Mouse (Mus musculus): ENCODE results near the gene Ada. TPM values are rescaled to one million over a fixed set of nuclear protein-coding genes. Genes with fewer than 3 reads are reported as not detected.

The Ada gene
- total and polyA plus RNA-seq, 2 experiments from 2014 or later: 2.2 to 3.2 TPM

DNA sequence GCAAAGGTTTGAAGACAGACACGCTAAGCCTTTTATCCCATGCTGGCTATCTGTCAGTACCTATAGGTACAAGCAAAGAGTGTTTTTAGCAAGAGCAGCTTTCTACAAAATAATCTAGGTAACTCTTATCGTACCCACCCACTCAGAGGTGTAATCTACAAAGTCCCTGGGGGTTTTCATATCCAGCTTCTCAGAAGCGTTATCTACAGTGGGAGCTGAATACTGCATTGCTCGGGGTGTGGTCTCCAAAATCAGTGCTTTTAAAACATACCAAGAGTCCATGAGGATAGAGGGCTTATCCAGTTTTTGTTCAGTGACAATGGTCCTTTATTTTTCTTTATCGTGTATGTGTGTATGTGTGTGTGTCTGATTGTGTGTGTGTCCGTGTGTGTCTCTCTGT lies 33.3 kb upstream of the Ada start:
- no peak for TF ChIP-seq CTCF (IDR thresholded peaks at IDR 0.05; ENCODE audit: low read depth)
- no peaks in the 10 kb centered on the region for H3K36me3 ChIP-seq (ENCODE audit: insufficient read depth, low read length)
- no peaks in the 10 kb centered on the region for H3K27me3 ChIP-seq (ENCODE audit: insufficient read depth, low read length)
- no peak overlapping the region for H3K9ac ChIP-seq (replicated peaks; ENCODE audit: low read length)
- H3K27ac ChIP-seq: no peak overlapping the region
- H3K4me1 ChIP-seq (ENCODE audit: insufficient read depth, low read length): no peaks in the 10 kb centered on the region
- 84% methylated on average over 6 of the region's 6 CpGs for WGBS
- DNase-seq (ENCODE audit: low spot score) (no peak), ATAC-seq (no peak)
- H3K4me2 ChIP-seq (ENCODE audit: low read depth, low read length): no peak overlapping the region
- no peak overlapping the region for H3K4me3 ChIP-seq (ENCODE audit: low read length)
- no peaks in the 10 kb centered on the region for H3K9me3 ChIP-seq (ENCODE audit: low read length)

DNA sequence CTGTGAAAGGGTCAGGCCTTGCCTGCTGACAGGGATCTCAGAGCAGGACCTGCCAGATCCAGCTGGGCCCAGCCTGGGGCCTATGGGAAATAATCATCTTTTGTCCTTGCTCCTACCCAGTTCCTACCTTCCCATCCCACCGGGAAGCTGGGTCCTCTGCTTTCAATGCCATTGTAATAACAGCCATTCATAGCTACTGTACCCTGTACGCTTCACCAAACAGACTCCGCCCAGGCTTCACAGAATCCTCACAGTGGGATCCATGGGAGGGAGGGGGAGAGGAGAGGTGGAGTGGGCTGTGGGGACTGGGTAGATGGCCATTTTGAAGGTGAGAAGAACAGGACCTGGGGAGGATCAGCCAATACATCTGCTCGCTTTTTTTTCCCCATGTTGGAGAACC lies 28.9 kb upstream of the Ada start:
- Histone ChIP-seq H3K27me3 (ENCODE audit: insufficient read depth, low read length) (no peaks in the 10 kb centered on the region), H3K9ac (replicated peaks; ENCODE audit: low read length) (no peak overlapping the region), H3K27ac (no peak overlapping the region), H3K4me2 (ENCODE audit: low read depth, low read length) (no peak overlapping the region), H3K4me3 (ENCODE audit: low read length) (no peak overlapping the region), H3K4me1 (ENCODE audit: insufficient read depth, low read length) (no peaks in the 10 kb centered on the region), H3K36me3 (ENCODE audit: insufficient read depth, low read length) (no peaks in the 10 kb centered on the region), H3K9me3 (ENCODE audit: low read length) (no peaks in the 10 kb centered on the region)
- no peak for ATAC-seq
- TF ChIP-seq CTCF (IDR thresholded peaks at IDR 0.05; ENCODE audit: low read depth): no peak
- no peak for DNase-seq (ENCODE audit: low spot score)
- 48% methylated on average over 4 of the region's 4 CpGs for WGBS

DNA sequence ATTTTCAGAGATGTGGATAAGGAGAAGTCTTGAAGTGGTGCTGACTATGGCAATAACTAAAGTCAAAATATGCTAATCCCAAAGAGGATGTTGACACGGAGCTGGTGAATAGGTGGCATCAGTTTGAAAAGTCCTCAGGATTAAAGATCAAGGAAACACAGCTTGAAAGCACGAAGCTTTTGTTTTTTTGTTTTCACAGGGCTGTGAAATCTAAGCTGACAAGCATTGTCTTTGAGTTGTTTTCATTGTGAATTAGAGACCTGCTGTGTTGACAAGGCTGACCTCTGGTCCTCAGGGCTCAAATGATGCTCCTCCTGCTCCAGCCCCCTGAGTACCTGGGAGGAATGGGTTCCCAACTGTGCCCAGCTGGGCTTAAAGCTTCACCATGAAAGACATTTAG lies 27.0 kb upstream of the Ada start:
- no peak for DNase-seq (ENCODE audit: low spot score)
- Histone ChIP-seq H3K36me3 (ENCODE audit: insufficient read depth, low read length) (no peaks in the 10 kb centered on the region), H3K4me3 (ENCODE audit: low read length) (no peak overlapping the region), H3K9me3 (ENCODE audit: low read length) (no peaks in the 10 kb centered on the region), H3K4me2 (ENCODE audit: low read depth, low read length) (no peak overlapping the region), H3K4me1 (ENCODE audit: insufficient read depth, low read length) (no peaks in the 10 kb centered on the region), H3K27me3 (ENCODE audit: insufficient read depth, low read length) (no peaks in the 10 kb centered on the region), H3K27ac (no peak overlapping the region), H3K9ac (replicated peaks; ENCODE audit: low read length) (no peak overlapping the region)
- no peak for TF ChIP-seq CTCF (IDR thresholded peaks at IDR 0.05; ENCODE audit: low read depth)
- ATAC-seq: no peak
- WGBS: 11% methylated on average over 2 of the region's 2 CpGs

DNA sequence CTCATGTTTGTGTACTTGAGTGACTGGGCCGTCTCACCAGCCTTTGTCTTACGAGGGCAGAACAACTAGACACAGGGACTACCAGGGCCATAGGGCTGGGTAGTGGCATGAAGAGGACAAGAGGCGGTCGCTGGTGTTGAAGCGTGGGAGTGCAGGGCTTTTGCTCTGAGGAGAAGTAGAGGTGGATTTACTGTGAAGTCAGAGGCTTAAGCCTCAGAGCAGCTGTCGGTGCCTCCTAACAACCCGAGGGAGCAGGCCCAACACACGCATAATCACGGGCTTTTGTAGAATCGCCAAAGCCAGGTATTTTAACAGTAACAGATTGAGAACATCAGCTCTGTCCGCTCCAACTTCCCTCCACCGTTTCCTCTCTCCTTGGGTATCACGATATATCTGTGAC lies 26.6 kb upstream of the Ada start:
- Histone ChIP-seq H3K4me1 (ENCODE audit: insufficient read depth, low read length) (no peaks in the 10 kb centered on the region), H3K9me3 (ENCODE audit: low read length) (no peaks in the 10 kb centered on the region), H3K4me2 (ENCODE audit: low read depth, low read length) (no peak overlapping the region), H3K4me3 (ENCODE audit: low read length) (no peak overlapping the region), H3K27me3 (ENCODE audit: insufficient read depth, low read length) (no peaks in the 10 kb centered on the region), H3K36me3 (ENCODE audit: insufficient read depth, low read length) (no peaks in the 10 kb centered on the region), H3K9ac (replicated peaks; ENCODE audit: low read length) (no peak overlapping the region), H3K27ac (no peak overlapping the region)
- DNase-seq (ENCODE audit: low spot score) (no peak), ATAC-seq (no peak)
- no peak for TF ChIP-seq CTCF (IDR thresholded peaks at IDR 0.05; ENCODE audit: low read depth)
- 19% methylated on average over 13 of the region's 13 CpGs for WGBS

DNA sequence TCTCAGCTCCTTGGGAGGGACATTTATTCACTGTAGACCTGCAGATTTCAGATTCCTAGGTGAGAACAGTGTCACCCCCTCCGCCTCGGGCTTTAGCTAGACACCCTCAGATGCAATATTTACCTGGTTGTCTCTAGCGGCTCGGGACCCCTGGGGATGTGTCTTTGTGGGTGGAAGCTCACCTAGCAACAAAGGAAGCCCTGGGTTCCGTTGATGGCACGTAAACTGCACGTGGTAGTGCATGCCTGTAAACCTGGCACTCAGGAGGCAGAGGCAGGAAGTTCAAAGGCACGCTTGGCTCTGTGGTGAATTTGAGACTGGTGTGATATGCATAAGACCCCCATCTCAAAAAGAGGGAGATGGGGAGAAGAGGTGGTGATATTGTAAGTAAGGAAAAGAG lies 20.7 kb upstream of the Ada start:
- no peaks in the 10 kb centered on the region for H3K36me3 ChIP-seq (ENCODE audit: insufficient read depth, low read length)
- 89% methylated on average over 8 of the region's 8 CpGs for WGBS
- no peak overlapping the region for H3K4me2 ChIP-seq (ENCODE audit: low read depth, low read length)
- no peak overlapping the region for H3K4me3 ChIP-seq (ENCODE audit: low read length)
- H3K27me3 ChIP-seq (ENCODE audit: insufficient read depth, low read length): no peaks in the 10 kb centered on the region
- no peaks in the 10 kb centered on the region for H3K4me1 ChIP-seq (ENCODE audit: insufficient read depth, low read length)
- DNase-seq (ENCODE audit: low spot score) (no peak), ATAC-seq (no peak)
- no peak overlapping the region for H3K27ac ChIP-seq
- no peak for TF ChIP-seq CTCF (IDR thresholded peaks at IDR 0.05; ENCODE audit: low read depth)
- no peaks in the 10 kb centered on the region for H3K9me3 ChIP-seq (ENCODE audit: low read length)
- no peak overlapping the region for H3K9ac ChIP-seq (replicated peaks; ENCODE audit: low read length)

DNA sequence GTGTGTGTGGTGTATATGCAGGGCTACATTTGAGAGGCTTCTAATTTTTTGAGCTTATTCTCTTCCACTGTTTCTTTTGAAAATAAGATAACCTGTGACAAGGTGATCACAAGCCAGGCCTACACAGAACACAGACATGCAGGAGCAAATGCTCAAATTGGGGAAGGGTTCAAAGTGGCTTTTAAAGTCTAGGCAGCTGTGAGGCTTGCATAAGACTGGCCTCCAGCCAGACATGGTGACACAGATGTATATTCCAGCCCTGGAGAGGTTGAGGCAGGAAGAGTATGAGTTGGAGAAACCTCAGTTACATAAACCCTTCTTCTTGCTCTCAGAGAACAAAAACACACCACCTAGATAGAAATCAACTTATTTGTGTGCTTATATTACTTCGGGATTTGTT lies 16.9 kb upstream of the Ada start:
- Histone ChIP-seq H3K4me3 (ENCODE audit: low read length) (no peak overlapping the region), H3K27ac (no peak overlapping the region), H3K4me1 (ENCODE audit: insufficient read depth, low read length) (no peaks in the 10 kb centered on the region), H3K9ac (replicated peaks; ENCODE audit: low read length) (no peak overlapping the region), H3K27me3 (ENCODE audit: insufficient read depth, low read length) (no peaks in the 10 kb centered on the region), H3K36me3 (ENCODE audit: insufficient read depth, low read length) (no peaks in the 10 kb centered on the region), H3K4me2 (ENCODE audit: low read depth, low read length) (no peak overlapping the region), H3K9me3 (ENCODE audit: low read length) (no peaks in the 10 kb centered on the region)
- TF ChIP-seq CTCF (IDR thresholded peaks at IDR 0.05; ENCODE audit: low read depth): no peak
- 70% methylated on average over 1 of the region's 1 CpGs for WGBS
- ATAC-seq: no peak
- no peak for DNase-seq (ENCODE audit: low spot score)

DNA sequence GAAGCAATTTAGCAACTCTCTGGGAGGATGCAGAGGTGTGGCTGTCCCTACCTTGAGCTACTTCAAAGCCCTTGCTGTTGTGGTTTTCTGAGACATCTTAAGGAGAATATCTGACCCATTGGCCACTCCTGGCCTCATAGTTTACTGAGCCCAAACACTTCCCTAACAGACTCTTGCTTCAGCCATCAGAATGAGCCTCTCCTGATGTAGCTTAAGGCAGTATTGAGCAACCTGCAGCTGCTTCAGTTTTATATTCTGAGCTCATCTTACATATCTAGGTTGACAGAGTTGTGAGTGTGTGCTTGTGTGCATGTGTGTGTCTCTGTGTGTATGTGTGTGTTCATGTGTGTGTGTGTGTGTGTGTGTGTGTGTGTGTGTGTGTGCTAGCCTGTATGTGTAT lies 16.2 kb upstream of the Ada start:
- Histone ChIP-seq H3K4me2 (ENCODE audit: low read depth, low read length) (no peak overlapping the region), H3K27ac (no peak overlapping the region), H3K9ac (replicated peaks; ENCODE audit: low read length) (no peak overlapping the region), H3K9me3 (ENCODE audit: low read length) (no peaks in the 10 kb centered on the region), H3K4me1 (ENCODE audit: insufficient read depth, low read length) (no peaks in the 10 kb centered on the region), H3K27me3 (ENCODE audit: insufficient read depth, low read length) (no peaks in the 10 kb centered on the region), H3K4me3 (ENCODE audit: low read length) (no peak overlapping the region), H3K36me3 (ENCODE audit: insufficient read depth, low read length) (no peaks in the 10 kb centered on the region)
- ATAC-seq: no peak
- TF ChIP-seq CTCF (IDR thresholded peaks at IDR 0.05; ENCODE audit: low read depth): no peak
- DNase-seq (ENCODE audit: low spot score): no peak
